Mouse (Mus musculus) retina, adult 2 months (tissue): ENCODE data around the gene Rorb.
A peak's percentile ranks its signal among the peaks of the same experiment; 100 is the strongest.

Source experiments
- DNase-seq: peaks from one replicate; pipeline ENCODE4 v3.0.0-alpha.2; 2012; ENCODE audit warnings: low read depth, low spot score

Rorb gene

DNA sequence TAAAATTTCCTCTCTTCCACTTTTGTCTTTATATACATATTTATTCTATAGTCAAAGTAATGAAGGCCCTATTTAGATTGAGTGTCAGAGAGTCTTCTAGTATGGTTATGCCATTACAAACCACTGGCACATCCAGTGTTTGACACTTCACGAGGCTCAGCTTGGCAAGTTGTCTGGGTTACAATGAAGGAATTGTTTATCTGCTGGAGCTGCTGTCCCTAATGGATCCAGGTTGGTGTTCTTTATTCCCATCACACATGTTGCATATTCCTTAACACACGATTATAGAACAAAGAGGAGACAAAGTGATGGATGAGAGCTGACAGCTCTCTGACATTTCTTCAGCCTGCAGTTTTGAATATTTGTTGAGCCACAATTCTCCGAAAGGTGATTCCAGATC is 77.0 kb downstream of the Rorb start:
- no peak for DNase-seq

DNA sequence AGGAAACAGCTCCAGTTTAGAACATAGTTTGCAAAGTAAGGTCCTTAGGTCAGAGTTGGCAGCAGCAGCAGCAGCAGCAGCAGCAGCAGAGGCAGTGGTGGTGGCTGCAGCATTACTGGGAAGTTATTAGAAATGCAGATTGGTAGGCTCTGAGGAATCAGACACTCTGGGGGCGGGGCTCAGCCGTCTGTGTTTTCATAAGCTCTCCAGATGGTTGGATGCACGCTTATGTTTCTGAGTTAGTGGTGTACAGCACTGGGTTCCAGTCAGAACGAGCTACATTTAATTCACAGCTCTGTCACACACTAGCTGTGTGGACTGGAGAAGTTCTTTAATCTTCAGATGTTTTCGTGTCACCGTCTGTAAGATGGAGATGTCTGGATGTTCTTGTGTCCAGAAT is 105.9 kb downstream of the Rorb start:
- no peak for DNase-seq

GRCm38 (mm10) chr19:19004023-19004656 is 106.9 kb downstream of the Rorb start:
- DNase-seq: peak; percentile 64

DNA sequence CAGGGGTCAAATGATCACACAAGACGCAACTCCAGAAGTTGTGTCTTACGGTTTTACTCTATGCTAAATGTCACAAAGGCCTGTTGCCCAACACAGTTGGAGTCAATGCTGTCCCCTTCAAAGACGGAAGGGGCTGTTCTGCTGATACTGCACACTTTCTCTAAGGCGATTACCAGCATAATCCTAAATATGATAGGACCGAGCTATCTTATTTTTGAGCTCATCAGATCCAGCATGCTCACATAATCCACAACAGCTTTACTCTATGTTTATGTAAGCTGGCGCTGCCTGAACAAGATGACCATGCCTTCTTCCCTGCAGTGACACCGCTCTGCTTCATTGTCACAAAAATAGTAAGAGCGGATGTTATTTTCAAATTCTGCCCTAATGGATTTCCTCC is 112.0 kb downstream of the Rorb start:
- peak; percentile 85 for DNase-seq

DNA sequence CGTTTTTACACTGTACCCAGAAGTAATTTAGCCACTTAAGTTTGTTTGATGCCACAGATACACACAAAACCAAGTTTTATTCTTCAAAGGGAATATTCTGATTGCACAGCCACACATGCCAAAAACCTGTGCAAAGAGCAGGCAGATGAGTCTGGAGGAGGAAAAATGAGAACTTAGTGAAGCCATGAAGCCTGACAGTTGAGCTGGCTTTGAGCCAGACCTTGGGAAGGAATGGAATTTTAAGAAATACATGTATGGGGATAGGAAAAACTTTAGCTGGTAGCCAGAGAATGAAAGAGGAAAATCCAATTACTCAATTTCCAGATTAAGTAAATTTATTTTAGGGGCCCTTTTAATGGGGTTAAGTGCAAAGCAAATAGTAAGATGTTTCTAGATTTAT is 113.3 kb downstream of the Rorb start:
- no peak for DNase-seq

DNA sequence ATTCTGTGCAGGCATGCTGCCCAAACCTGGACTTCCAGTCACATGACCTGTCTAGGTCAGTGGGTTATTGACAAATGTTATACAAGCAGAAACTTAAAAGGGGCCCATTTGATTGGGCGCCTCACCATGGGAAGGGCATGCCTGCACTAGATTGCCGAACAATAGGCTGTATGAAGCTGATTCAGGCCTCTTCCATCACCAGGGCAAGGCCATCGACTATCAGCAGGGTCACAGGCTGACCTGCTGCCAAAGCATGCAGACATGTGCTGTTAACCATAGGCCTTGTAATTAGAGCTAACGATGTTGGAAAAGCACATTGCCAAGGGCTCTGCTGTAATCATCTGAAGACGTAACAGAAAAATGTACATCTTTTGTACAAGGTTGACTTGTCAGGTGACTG is 131.0 kb downstream of the Rorb start:
- DNase-seq: no peak

GRCm38 (mm10) chr19:18974796-18975660 is 136.0 kb downstream of the Rorb start:
- DNase-seq: peak; percentile 62

DNA sequence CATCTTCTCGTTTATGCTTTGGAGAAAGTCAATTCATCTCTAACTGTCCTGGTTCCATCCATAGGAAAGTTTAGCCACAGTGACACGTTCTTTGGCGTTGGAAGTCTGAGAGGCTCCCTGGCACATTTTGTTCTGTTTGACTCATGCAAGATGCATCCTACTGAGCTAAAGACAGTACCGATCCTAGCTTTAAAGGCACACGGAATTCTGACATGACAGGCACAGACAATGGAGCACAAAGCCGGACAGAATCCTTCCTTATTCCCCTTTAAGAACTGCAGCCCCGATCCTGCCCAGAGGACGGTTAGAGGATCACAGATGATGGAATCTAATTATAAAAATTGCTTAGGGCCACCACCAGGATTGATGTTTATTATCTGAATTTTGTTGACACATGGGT is 141.6 kb downstream of the Rorb start:
- no peak for DNase-seq

GRCm38 (mm10) chr19:18967307-18967706 is 143.7 kb downstream of the Rorb start:
- no peak for DNase-seq

GRCm38 (mm10) chr19:18959862-18960261 is 151.1 kb downstream of the Rorb start:
- no peak for DNase-seq

DNA sequence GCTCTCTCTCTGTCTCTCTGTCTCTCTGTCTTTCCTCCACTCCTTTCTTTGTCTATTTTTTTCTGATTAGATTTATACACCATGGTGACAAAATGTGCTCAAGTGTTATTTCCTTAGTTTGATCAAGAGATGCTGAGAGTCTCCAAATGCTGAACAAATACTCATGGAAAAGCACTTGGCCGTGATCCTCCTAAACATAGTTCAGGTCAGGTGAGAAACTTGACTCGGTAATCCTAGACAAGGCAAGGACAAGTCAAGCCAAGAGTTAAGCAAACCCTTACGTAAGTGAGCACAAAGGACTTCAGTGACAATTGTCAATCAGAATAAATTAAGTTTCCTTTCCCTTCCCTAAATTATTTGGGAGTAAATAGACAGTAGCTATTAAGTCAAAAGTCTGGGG is 158.2 kb downstream of the Rorb start:
- no peak for DNase-seq

GRCm38 (mm10) chr19:18947193-18947592 is 163.8 kb downstream of the Rorb start:
- DNase-seq: no peak

- no peak for DNase-seq
Measured at GRCm38 (mm10) chr19:18945265-18945664, 165.7 kb downstream of the Rorb start.

DNA sequence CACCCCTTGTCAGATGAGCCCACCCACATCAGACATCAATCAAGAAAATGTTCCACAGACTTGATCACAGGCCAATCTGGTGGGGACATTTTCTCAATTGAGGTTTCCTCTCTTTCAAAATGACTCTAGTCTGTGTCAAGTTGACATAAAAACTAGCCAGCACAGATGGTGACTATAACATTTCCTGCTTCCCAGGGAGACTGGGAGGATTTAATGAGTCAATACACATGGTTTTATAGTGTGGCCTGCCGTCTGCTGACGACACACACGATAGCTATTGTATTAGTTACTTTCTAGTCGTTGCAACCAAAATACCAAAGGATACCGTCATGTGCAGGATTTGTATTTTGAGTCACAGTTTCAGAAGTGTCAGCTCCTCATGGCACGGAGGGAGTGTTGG is 169.6 kb downstream of the Rorb start:
- no peak for DNase-seq

GRCm38 (mm10) chr19:18911755-18912340 is 199.1 kb downstream of the Rorb start:
- no peak for DNase-seq

DNA sequence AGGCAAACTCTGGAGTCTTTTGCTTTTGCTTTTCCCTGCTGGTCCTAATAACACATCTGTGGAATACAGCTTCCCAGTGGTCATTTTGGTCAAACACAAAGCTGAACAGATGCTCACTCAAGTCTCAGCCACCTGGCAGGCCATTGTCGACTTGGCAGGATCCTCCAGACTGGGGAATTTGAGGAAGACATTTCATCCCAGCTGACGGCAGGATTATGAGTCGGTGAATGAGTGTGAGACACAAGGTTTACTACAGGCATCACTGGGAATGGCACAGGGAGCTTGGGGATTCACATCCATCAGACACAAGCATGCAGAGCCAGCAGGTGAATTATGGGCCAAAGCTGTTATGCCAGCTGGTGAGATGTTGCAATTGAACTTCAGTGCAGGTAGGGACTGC is 201.4 kb downstream of the Rorb start:
- no peak for DNase-seq

DNA sequence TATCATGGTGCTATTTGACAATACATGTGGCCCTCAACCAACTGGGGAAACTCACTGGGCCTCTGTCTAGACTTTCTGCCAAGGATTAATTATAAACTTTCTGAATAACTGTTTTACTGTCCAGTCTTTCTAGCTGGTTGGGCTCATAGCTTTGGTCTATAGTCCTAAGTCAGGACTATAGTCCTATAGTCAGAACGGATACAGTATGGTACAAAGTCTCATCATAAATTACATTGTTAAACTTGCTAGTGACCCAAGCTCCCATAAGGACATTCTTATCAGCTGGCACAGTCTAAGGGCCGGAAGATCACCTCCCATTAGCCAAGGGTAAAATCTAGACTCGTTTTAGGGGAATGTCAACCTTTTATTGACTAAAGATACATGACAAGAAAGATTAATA is 205.5 kb downstream of the Rorb start:
- no peak for DNase-seq

DNA sequence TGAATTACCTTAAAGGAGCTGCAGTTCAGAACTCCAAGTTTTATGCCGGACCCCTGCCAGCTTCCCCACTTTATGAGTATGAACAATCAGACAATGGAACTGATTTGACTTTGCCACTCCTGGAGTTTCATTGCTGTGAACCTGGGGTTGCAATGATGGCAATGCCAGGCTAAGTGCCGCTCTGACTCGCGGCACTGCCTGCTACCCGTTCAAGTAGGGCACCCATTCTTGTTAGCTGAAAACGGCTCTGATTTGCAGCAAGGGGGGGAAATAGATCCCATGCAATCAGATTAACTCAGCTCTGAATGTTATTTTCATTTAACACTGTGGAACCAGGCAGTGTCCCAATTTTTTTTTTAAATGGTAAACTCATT is 208.3 kb downstream of the Rorb start:
- no peak for DNase-seq

DNA sequence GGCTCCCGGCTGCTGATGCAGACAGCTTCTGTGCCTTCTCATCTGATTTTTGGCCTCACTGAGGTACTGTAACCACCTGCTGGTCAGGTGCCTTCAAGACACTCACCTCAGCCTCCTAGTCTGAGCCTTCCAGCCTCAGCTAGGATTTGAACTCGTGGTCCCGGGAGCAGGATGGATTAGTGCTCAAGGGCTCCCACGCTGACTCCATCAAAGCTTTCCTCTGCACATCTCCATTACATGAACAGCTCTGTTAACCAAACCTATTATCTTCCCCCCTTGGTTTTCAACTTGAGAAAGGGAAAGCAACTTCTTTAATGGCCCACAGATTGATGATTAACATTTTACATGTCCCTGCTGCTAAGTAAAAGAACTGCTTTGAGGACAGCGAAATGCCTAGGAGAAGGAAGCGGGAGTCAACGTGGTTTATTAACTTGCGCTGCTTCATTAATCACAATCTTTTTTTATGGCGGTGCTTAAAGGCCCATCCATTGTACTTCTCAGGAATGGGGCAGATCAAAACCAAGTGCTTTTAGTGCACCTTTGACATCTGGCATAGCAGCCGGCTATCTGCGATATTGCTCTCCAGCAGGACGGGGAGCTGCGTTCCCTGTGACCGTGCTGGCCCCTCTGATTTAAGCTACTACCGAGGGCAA is 208.8 kb downstream of the Rorb start:
- no peak for DNase-seq

DNA sequence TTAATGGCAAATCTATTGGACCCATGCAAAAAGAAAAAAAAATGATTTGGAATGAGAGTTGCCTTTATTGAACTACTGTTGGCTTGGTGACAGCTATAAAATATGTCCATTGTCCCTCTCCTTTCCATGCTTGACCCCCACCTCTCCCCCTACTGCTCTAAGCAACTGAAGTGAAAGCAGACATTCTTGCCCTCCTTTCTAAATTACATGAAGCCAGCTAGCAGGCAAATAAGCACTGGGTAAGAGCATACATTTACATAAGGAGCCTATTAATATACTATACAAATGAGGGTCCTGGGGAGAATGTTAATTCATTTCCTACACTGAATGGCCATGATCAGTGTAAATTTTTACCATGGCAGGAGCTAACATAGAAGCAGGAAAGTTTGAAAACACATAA is 212.8 kb downstream of the Rorb start:
- no peak for DNase-seq

GRCm38 (mm10) chr19:18890216-18890615 is 220.8 kb downstream of the Rorb start:
- DNase-seq: no peak

DNA sequence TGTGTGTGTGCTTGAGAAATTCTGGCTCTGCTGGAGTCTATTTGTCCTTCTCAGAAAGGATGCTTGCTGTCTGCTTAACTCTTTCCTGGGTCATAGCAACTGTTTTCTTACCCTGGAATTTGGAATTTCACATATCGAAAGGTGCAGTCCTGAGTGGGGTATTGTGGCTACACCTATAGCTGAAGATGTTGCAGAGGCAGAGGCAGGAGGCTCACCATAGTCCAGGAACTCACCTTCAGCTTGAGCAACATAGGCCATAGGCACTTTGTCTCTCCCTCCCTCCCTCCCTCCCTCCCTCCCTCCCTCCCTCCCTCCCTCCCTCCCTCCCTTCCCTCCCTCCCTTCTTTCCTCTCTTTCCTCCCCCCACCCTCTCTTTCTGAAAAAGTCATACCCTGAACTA is 221.4 kb downstream of the Rorb start:
- no peak for DNase-seq
